Mouse (Mus musculus) B cell, adult 2 months (primary cell): ENCODE results near the gene Myrip.

ENCODE experiments used
- DNase-seq, 2 experiments: peaks; one replicate each; pipeline ENCODE4 v3.0.0; 2022

The Myrip gene

GRCm38 (mm10) chr9:120481644-120482043 is 180.3 kb downstream of the Myrip start:
- no peak for DNase-seq

- DNase-seq = no peak
Measured at GRCm38 (mm10) chr9:120482382-120482781, 181.1 kb downstream of the Myrip start.

- DNase-seq = no peak
Measured at GRCm38 (mm10) chr9:120483101-120483500, 181.8 kb downstream of the Myrip start.

- no peak for DNase-seq
Measured at GRCm38 (mm10) chr9:120487076-120487475, 185.8 kb downstream of the Myrip start.

- DNase-seq = no peak
Measured at GRCm38 (mm10) chr9:120491509-120491908, 190.2 kb downstream of the Myrip start.

GRCm38 (mm10) chr9:120492010-120492399 is 190.7 kb downstream of the Myrip start, which contains the start of gene Eif1b:
Gene Eif1b, plus strand, starts transcription at chr9:120492232.
- DNase-seq = no peak

GRCm38 (mm10) chr9:120492400-120493351 is 191.4 kb downstream of the Myrip start:
- peak; percentile 78 to 80 for DNase-seq

GRCm38 (mm10) chr9:120493781-120494180 is 192.5 kb downstream of the Myrip start:
- DNase-seq = no peak

GRCm38 (mm10) chr9:120496691-120497090 is 195.4 kb downstream of the Myrip start:
- peak; percentile 70 to 72 for DNase-seq

GRCm38 (mm10) chr9:120497983-120498382 is 196.7 kb downstream of the Myrip start:
- DNase-seq = no peak

GRCm38 (mm10) chr9:120501191-120501902 is 200.0 kb downstream of the Myrip start:
- DNase-seq = peak; percentile 29 to 42

- DNase-seq = peak; percentile 81 to 82
Measured at GRCm38 (mm10) chr9:120502013-120502412, 200.7 kb downstream of the Myrip start.

- DNase-seq = no peak
Measured at GRCm38 (mm10) chr9:120504423-120504822, 203.1 kb downstream of the Myrip start.

- DNase-seq = peak; percentile 53 to 57
Measured at GRCm38 (mm10) chr9:120511781-120512180, 210.5 kb downstream of the Myrip start.

- DNase-seq = no peak
Measured at GRCm38 (mm10) chr9:120516720-120517119, 215.4 kb downstream of the Myrip start.

- no peak for DNase-seq
Measured at GRCm38 (mm10) chr9:120518946-120519345, 217.6 kb downstream of the Myrip start.

- no peak for DNase-seq
Measured at GRCm38 (mm10) chr9:120519469-120520125, 218.3 kb downstream of the Myrip start.

GRCm38 (mm10) chr9:120521161-120521560 is 219.8 kb downstream of the Myrip start:
- no peak for DNase-seq
